Mouse (Mus musculus) limb, embryonic 15.5 days (tissue): ENCODE measurements around the gene Olfr640. TPM values are rescaled to one million over a fixed set of nuclear protein-coding genes. Genes with fewer than 3 reads are reported as not detected.

Experiments used
- ATAC-seq: fragments of 200-750 bp; cut with Nextera tagmentation; 2 replicates; pipeline ENCODE4 v1.8.0; 2017; ENCODE audit warnings: low read depth, moderate TSS enrichment; ENCODE audit not compliant: insufficient number of reproducible peaks, low FRiP score, low TSS enrichment
- H3K27ac ChIP-seq: fragments of 300-500 bp; sonication (generic); 2 replicates; pipeline ENCODE4 v1.5.1; 2015; ENCODE audit warnings: moderate library complexity, mild to moderate bottlenecking, inconsistent platforms
- H3K27me3 ChIP-seq: fragments of 300-500 bp; sonication (generic); 2 replicates; pipeline ENCODE4 v1.6.1; 2015; ENCODE audit warnings: inconsistent platforms
- H3K36me3 ChIP-seq: fragments of 300-500 bp; sonication (generic); 2 replicates; pipeline ENCODE4 v1.6.1; 2015; ENCODE audit warnings: inconsistent platforms
- H3K4me1 ChIP-seq: fragments of 300-500 bp; sonication (generic); 2 replicates; pipeline ENCODE4 v1.6.1; 2015; ENCODE audit warnings: inconsistent platforms
- H3K4me2 ChIP-seq: fragments of 300-500 bp; sonication (generic); 2 replicates; pipeline ENCODE4 v1.6.1; 2015; ENCODE audit warnings: mild to moderate bottlenecking, inconsistent platforms
- H3K4me3 ChIP-seq: fragments of 300-500 bp; sonication (generic); 2 replicates; pipeline ENCODE4 v1.5.1; 2015; ENCODE audit warnings: mild to moderate bottlenecking, inconsistent platforms
- H3K9ac ChIP-seq: fragments of 300-500 bp; sonication (generic); 2 replicates; pipeline ENCODE4 v1.6.1; 2015; ENCODE audit warnings: inconsistent platforms
- H3K9me3 ChIP-seq: fragments of 300-500 bp; sonication (generic); 2 replicates; pipeline ENCODE4 v1.6.1; 2016; ENCODE audit warnings: inconsistent platforms
- WGBS: fragments of 180-500 bp; shearing (Covaris S2); methylation state at CpG from one replicate; pipeline ENCODE4 v1.1.7; 2015; 5-methylcytosine and 5-hydroxymethylcytosine counted together
- polyA plus RNA-seq: library from polyadenylated mRNA; unstranded; fragments of >200 nt; fragmentation: Nextera tagmentation; extraction: Ambion mirVana; gene quantifications from 2 replicates; pipeline ENCODE4 v1.2.1, GENCODE M21; 2015

Gene Olfr640
- polyA plus RNA-seq, 1 experiment from 2014 or later: not detected

DNA sequence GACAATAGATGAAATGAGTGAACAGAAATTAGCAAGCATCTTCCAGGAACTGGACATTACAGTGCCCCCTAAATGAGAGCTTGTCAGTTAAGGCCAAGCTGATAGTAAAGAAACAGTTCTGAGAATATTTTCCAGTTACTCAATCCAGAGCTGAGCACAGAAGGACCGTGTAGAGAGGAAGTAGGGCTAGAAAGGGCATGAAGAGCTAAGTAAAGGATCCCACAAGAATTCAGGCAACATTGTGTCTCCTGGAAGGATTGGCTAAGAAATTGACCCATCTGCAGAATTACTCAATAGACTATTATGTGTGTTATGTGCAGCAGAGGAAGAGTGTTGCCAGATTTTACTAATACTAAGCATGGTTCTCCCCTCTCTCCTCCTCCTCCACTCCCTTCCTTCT, 53.6 kb downstream of the Olfr640 start:
- WGBS: 63% methylated on average over 1 of the region's 1 CpGs
- Histone ChIP-seq H3K27ac (no peak overlapping the region), H3K4me2 (no peak overlapping the region), H3K4me3 (no peak overlapping the region), H3K9ac (no peak overlapping the region), H3K27me3 (no peaks in the 10 kb centered on the region), H3K4me1 (no peaks in the 10 kb centered on the region), H3K36me3 (no peaks in the 10 kb centered on the region), H3K9me3 (no peaks in the 10 kb centered on the region)
- no peak for ATAC-seq

DNA sequence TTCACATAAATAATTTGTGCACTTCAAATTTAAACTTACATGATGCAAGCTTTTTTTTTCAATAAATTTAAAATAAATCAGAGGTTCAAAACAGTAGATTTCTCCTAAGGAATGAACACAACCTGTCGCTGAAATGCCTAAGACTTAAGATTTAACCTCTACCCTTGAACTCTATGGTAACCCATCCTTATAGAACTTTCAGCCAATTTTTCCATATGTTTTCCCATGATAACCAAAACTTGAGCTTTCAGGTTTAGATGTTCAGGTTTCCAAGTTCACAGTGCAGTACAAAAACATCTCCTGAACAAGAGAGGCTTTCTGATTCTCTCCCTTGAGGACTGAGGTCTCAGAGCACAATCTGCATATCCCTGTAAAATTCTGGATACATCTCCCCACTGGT, 54.5 kb downstream of the Olfr640 start, which contains the start of gene Olfr635:
TSS of gene Olfr635 (plus strand) at position 301 of the 400 bp plus-strand sequence.
- H3K9ac ChIP-seq: no peak within 1 kb of the TSS
- no peaks in the 10 kb centered on the region for H3K4me1 ChIP-seq
- H3K4me2 ChIP-seq: no peak within 1 kb of the TSS
- no peaks in the 10 kb centered on the region for H3K9me3 ChIP-seq
- no peak for ATAC-seq
- 83% methylated on average over 1 of the region's 1 CpGs for WGBS
- H3K4me3 ChIP-seq: no peak within 1 kb of the TSS
- no peaks in the 10 kb centered on the region for H3K36me3 ChIP-seq
- H3K27me3 ChIP-seq: no peaks in the 10 kb centered on the region
- no peak within 1 kb of the TSS for H3K27ac ChIP-seq

Other genes with a start within 250 kb of the Olfr640 start
- gene Olfr68, start 245.9 kb downstream of the Olfr640 start, polyA plus RNA-seq: not detected in 2 replicates
- not detected in 2 replicates for gene Olfr67, start 233.8 kb downstream of the Olfr640 start, polyA plus RNA-seq
- 3,412 and 3,951 TPM in 2 replicates for gene Hbb-bt, start 211.6 kb downstream of the Olfr640 start, polyA plus RNA-seq
- 10,346 and 10,923 TPM in 2 replicates for gene Hbb-bs, start 197.5 kb downstream of the Olfr640 start, polyA plus RNA-seq
- gene Hbb-bh2, start 185.1 kb downstream of the Olfr640 start, polyA plus RNA-seq: not detected in 2 replicates
- gene Hbb-bh1, start 182.4 kb downstream of the Olfr640 start, polyA plus RNA-seq: 3.2 and 5.3 TPM in 2 replicates
- 236 and 533 TPM in 2 replicates for gene Hbb-y, start 172.4 kb downstream of the Olfr640 start, polyA plus RNA-seq
- not detected in 2 replicates for gene Olfr66, start 139.3 kb downstream of the Olfr640 start, polyA plus RNA-seq
- gene Olfr64, start 131.1 kb downstream of the Olfr640 start, polyA plus RNA-seq: not detected in 2 replicates
- gene Olfr65, start 122.1 kb downstream of the Olfr640 start, polyA plus RNA-seq: not detected in 2 replicates
- not detected in 2 replicates for gene Olfr631, start 96.7 kb downstream of the Olfr640 start, polyA plus RNA-seq
- not detected in 2 replicates for gene Olfr632, start 91.2 kb downstream of the Olfr640 start, polyA plus RNA-seq
- gene Olfr633, start 81.1 kb downstream of the Olfr640 start, polyA plus RNA-seq: not detected in 2 replicates
- not detected in 2 replicates for gene Olfr635, start 54.4 kb downstream of the Olfr640 start, polyA plus RNA-seq
- not detected in 2 replicates for gene Olfr638, start 26.8 kb downstream of the Olfr640 start, polyA plus RNA-seq
- gene Olfr639, start 8.3 kb downstream of the Olfr640 start, polyA plus RNA-seq: not detected in 2 replicates
- gene Olfr641, start 9.9 kb upstream of the Olfr640 start, polyA plus RNA-seq: not detected in 2 replicates
- gene Olfr642, start 27.1 kb upstream of the Olfr640 start, polyA plus RNA-seq: not detected in 2 replicates
- not detected in 2 replicates for gene 4930516K23Rik, start 35.9 kb upstream of the Olfr640 start, polyA plus RNA-seq
- not detected in 2 replicates for gene Olfr644, start 46.3 kb upstream of the Olfr640 start, polyA plus RNA-seq
- gene Olfr645, start 59.9 kb upstream of the Olfr640 start, polyA plus RNA-seq: not detected in 2 replicates
- gene Olfr646, start 79.3 kb upstream of the Olfr640 start, polyA plus RNA-seq: not detected in 2 replicates
- not detected in 2 replicates for gene Ubqln5, start 104.3 kb upstream of the Olfr640 start, polyA plus RNA-seq
- not detected in 2 replicates for gene Olfr643, start 111.8 kb upstream of the Olfr640 start, polyA plus RNA-seq
- gene Ubqln3, start 117.7 kb upstream of the Olfr640 start, polyA plus RNA-seq: not detected in 2 replicates
- not detected in 2 replicates for gene Ubqlnl, start 125.0 kb upstream of the Olfr640 start, polyA plus RNA-seq
- gene Olfm5, start 139.3 kb upstream of the Olfr640 start, polyA plus RNA-seq: not detected in 2 replicates
- 0.11 and 0.24 TPM in 2 replicates for gene Olfr648, start 157.8 kb upstream of the Olfr640 start, polyA plus RNA-seq
- not detected in 2 replicates for gene Olfr649, start 170.4 kb upstream of the Olfr640 start, polyA plus RNA-seq
- 0.50 and 0.61 TPM in 2 replicates for gene Trim6, start 193.2 kb upstream of the Olfr640 start, polyA plus RNA-seq
- 1.8 and 1.9 TPM in 2 replicates for gene Trim34a, start 218.9 kb upstream of the Olfr640 start, polyA plus RNA-seq